Comparison of ENCODE assay signal across 8 mouse cellular contexts in the genomic region with DNA sequence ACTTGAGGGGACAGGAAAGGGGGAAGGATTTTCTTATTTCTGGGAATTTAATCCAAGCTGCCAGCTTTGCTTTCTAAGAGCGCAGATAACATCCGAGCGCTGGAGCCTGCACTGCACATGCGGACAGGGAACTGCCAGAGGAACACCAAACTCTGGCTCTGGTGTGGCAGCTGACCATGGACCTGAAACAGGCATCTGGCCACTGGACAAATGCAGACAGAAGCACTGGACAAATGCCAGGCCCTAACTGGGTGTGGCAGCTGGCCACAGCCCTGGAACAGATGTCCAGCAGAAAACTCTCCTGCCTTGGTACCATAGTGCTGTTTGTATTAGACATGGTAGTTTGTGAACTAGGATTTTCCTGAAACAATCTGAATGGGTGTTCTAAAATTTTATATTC.
DNase-seq lines count a peak whose midpoint lies in the region; ATAC-seq and TF ChIP-seq lines count a peak whose summit lies in the region.

No protein-coding gene starts in this region.

- TF ChIP-seq CTCF in forebrain, postnatal 0 days (IDR thresholded peaks at IDR 0.05; ENCODE audit: low read depth), result no peak
- no peak for TF ChIP-seq CTCF in lung, adult 2 months (IDR thresholded peaks at IDR 0.05; ENCODE audit: insufficient read depth, low read length)

- no peak for DNase-seq in forebrain, postnatal 0 days
- peak; percentile 11 for DNase-seq in lung, postnatal 10 days
- no peak for DNase-seq in lung, adult 2 months
- DNase-seq in adrenal gland, postnatal 14 days, result peak; percentile 16
- peak; percentile 38 to 41 for DNase-seq in heart, postnatal 36 days
- no peak for DNase-seq in layer of hippocampus, adult 11-12 months (ENCODE audit: low spot score)
- DNase-seq in spleen, adult 12 weeks (ENCODE audit: low spot score), result no peak

- H3K9ac ChIP-seq in forebrain, embryonic 15.5 days (replicated peaks), result no peak overlapping the region
- H3K9ac ChIP-seq in forebrain, postnatal 0 days, result no peak overlapping the region

- no peak overlapping the region for H3K4me2 ChIP-seq in forebrain, embryonic 15.5 days (replicated peaks)
- H3K4me2 ChIP-seq in forebrain, postnatal 0 days (ENCODE audit: low read depth), result no peak overlapping the region

- no peak for TF ChIP-seq POLR2A in lung, adult 2 months (IDR thresholded peaks at IDR 0.05; ENCODE audit: borderline replicate concordance, extremely low read depth, low read depth, low read length)

- no peaks in the 10 kb centered on the region for H3K36me3 ChIP-seq in forebrain, embryonic 15.5 days
- no peaks in the 10 kb centered on the region for H3K36me3 ChIP-seq in forebrain, postnatal 0 days (ENCODE audit: insufficient read depth)

- H3K27ac ChIP-seq in forebrain, embryonic 15.5 days (replicated peaks), result peak overlapping the region; percentile 29
- no peak overlapping the region for H3K27ac ChIP-seq in forebrain, postnatal 0 days (ENCODE audit: low read depth, low read length)

- no peak for ATAC-seq in forebrain, embryonic 15.5 days (replicated peaks)
- ATAC-seq in forebrain, postnatal 0 days, result no peak

- H3K27me3 ChIP-seq in forebrain, embryonic 15.5 days, result no peaks in the 10 kb centered on the region
- H3K27me3 ChIP-seq in forebrain, postnatal 0 days (ENCODE audit: insufficient read depth, low read length), result no peaks in the 10 kb centered on the region

- no peaks in the 10 kb centered on the region for H3K9me3 ChIP-seq in forebrain, embryonic 15.5 days
- H3K9me3 ChIP-seq in forebrain, postnatal 0 days (ENCODE audit: low read length), result no peaks in the 10 kb centered on the region

- intact Hi-C loops in heart, postnatal 36 days (cut with DNase I), result no loop called here

- WGBS in forebrain, embryonic 15.5 days, result 68% methylated on average over 4 of the region's 4 CpGs
- 67% methylated on average over 4 of the region's 4 CpGs for WGBS in forebrain, postnatal 0 days
- WGBS in lung, adult 2 months, result 80% methylated on average over 4 of the region's 4 CpGs

- H3K4me3 ChIP-seq in forebrain, embryonic 15.5 days, result no peak overlapping the region
- no peak overlapping the region for H3K4me3 ChIP-seq in forebrain, postnatal 0 days (ENCODE audit: low read depth, low read length)
- no peak overlapping the region for H3K4me3 ChIP-seq in lung, adult 2 months (replicated peaks; ENCODE audit: extremely low read depth, low read depth, low read length)

- H3K4me1 ChIP-seq in forebrain, embryonic 15.5 days, result peaks cover 16% of the 10 kb centered on the region; the same call in 1 of the 2 replicates
- H3K4me1 ChIP-seq in forebrain, postnatal 0 days (ENCODE audit: insufficient read depth), result no peaks in the 10 kb centered on the region
- no peaks in the 10 kb centered on the region for H3K4me1 ChIP-seq in lung, adult 2 months (ENCODE audit: control insufficient read depth, insufficient read depth, low read length)

Comparison
In these comparisons a context has a peak if more than half of its experiments do, and no peak if none do; other contexts are left out.
1. DNase-seq: peak in lung, postnatal 10 days (single experiment), adrenal gland, postnatal 14 days (single experiment) and heart, postnatal 36 days (2 of 2); none in forebrain, postnatal 0 days (single experiment), lung, adult 2 months (single experiment), layer of hippocampus, adult 11-12 months (single experiment) and spleen, adult 12 weeks (single experiment).